Mouse (Mus musculus): ENCODE measurements around the gene Wfdc15b.
"Not testable (repeated sequence)": the region's sequence is repeated elsewhere in the genome, so short reads cannot be mapped to it uniquely, and the experiment has no call there.

The Wfdc15b gene

DNA sequence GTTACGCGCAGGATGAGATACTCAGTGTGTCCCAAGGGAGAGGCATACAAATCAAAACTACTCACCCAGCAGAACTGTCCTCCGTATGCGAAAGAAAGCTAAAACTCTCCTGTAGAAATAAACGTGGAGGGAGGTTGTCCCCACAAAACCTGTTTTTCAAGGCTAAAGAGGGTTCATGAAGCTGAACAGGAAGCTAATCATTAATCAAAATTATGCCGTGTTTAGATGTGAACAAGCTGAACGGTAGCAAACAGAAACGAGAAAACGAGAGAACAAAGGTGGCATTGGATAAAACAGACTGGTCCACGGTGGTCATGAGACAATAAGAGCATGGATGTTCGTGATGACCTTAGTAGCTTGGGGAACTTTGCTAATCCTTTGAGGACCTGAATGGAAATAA lies at the start of gene Wfdc15b:
Gene Wfdc15b (minus strand): TSS at position 139 of the 400 bp plus-strand sequence.
- DNase-seq (ENCODE audit: low spot score in 2 of 2): no peak

DNA sequence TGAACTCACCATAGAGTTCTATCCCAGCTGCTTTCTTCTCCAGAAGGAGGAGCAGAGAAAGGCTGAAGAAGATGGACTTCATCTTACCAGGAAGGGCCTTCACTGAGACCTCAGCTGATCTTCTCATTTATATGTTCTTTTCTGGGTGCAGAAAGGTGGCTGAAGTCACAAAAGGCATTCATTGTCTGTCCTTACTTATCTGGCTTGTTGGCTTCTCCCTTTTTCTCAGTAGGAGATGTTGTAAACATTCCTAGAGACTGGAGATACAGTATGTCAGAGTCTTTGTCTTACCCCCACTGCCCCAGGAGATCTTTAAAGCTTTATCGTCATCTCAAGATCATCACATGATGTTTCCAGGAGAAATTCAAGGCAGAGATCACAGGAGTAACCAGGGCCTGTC lies 35.1 kb upstream of the Wfdc15b start, which contains the start of gene Svs3b:
Gene Svs3b (minus strand): TSS at position 101 of the 400 bp plus-strand sequence.
- not testable (repeated sequence) for DNase-seq (ENCODE audit: low spot score in 2 of 2)

DNA sequence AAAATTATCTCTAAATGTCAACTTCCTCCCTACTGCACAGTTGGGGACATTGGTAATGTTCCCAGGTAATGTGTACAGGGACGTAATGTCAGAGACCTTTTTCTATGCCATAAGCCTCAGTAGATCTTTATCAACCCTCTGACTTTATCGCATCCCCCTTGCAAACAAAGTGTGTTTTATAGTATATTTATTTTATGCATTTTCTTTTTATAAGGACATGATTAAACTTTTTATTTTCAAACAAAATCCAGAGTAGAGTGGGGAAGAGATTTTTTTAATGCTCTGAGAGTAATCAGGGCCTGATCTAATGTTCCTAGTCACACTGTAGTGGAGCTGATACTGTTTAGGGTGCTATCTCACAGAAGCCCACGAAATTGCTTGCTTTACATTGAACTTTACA lies 16.9 kb upstream of the Wfdc15b start, which contains the start of gene Svs2:
Gene Svs2 (minus strand): TSS at position 101 of the 400 bp plus-strand sequence.
- no peak for DNase-seq (ENCODE audit: low spot score in 2 of 2)

DNA sequence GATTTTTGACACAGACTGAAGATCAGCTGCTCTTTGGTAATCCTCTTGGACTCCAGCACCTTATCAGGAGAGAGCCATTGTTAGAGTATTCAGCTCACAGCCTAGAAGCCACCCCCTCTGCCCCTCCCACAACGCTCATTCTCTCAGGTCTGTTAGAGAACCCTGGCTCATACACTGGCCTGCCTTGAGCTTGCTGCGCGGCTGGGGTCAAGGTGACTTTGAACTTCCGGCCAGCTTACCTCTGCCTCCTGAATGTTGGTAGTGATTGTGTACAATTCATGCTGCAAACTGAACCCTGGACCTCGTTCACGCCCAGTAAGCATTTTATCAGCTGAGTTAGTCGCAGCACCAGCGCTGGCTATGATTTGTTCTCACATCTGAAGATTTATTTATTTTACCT lies 11.2 kb upstream of the Wfdc15b start:
- no peak for DNase-seq (ENCODE audit: low spot score in 2 of 2)

DNA sequence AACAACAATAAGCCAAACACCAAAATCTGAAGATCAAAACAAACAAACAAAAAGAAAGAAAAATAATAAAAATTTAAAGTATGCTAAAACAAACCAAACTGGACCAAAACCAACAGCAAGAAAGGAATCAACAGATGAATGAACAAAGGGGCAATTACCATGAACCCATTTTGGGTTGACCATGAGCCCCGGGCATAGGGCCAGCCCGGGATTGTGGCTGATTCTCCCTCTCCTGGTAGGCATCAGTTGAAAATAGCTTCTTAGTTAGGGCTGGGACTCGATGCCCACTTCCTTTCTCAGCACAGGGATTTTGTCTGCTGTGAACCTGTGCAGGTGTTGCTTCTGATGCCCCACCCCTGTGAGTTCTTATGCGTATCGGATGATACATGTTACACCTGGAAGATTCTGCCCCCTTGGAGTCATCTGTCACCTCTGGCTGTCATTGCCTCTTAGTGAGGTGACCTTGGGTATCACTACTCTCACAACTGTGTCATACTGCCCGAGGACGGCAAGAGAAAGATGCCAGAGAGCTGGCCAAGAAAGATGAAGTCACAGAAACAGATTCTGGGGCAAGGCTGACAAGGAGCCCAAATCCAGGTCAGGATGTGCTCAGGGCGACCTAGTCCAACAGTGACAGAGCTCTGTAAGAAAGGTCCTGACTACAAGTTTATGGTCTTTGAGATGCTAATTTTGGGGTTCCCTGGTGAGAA lies 7.1 kb upstream of the Wfdc15b start:
- no peak for DNase-seq (ENCODE audit: low spot score in 2 of 2)

DNA sequence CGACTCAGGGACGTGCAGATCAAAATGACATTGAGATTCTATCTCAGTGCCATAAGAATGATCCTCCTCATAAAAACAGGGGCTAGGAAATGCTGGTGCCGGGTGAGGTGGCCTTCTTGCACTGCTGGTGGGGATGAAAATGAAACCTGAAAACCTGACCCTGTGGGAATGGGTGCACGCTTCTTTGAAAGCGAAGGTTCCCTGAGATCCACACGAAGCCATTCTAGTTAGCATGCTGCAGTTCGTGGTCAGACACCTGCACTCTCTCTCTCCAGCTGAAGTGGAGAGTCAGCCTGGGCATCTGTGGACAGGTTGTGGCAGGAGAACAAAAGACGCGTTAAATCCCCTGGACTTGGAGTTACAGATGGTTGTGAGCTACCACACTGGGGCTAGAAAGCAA lies 2.2 kb downstream of the Wfdc15b start:
- no peak for DNase-seq (ENCODE audit: low spot score in 2 of 2)

DNA sequence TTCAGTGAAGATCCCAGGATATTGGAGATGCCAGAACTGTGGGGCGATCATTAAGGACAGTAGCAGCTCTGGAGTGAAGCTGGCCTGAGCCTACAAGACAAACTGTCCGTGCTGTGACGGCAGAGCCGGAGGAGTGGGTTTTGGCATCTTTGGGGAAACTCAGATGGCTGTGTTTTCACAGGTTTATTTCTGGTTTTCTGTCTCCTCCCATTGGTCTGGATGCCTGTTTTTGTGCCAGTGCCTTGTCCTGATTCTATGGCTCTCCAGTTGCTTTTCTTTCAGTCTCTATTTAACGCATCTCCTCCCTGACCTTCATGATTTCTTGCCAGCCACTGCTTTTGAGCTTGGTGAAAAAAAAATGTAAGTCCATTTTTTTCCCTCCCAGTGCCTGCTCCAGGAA lies 8.7 kb downstream of the Wfdc15b start:
- no peak for DNase-seq (ENCODE audit: low spot score in 2 of 2)

DNA sequence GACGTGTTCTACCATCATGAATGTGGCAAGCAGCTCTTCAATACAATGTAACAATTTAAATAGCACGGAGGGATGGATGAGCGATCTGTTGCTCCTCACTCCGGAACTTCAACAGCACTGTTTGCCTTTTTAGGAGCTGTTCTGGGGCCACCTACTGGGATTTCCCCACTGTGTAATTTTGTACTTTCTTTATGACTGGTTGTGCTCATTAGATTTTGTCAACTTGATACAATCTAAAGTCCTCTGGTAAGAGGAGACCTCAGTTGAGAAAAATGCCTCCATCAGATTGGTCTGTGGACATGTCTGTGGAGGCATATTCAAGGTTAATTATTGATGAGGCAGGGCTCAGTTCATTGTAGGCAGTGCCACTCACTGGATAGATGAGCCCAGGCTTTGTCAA lies 10.6 kb downstream of the Wfdc15b start:
- DNase-seq (ENCODE audit: low spot score in 2 of 2): no peak

DNA sequence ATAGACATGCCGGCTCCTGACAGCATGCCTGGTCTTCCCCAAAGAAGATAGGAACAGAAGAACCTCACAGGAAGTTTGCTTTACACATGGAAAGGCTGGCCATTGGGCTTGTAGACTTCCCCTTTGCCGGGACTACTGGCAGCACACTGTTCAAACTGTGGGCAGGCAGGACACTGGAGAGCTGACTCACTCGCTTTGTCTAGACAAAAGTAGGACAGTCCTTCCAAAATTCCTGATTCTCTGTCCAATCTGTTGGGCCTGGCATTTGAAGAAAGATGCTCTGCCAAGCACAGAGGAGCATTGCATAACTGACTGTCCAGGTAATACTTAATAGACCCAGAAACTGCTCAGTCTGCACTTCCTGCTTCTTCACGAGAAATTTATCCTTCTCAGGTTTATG lies 14.8 kb downstream of the Wfdc15b start:
- no peak for DNase-seq (ENCODE audit: low spot score in 2 of 2)

DNA sequence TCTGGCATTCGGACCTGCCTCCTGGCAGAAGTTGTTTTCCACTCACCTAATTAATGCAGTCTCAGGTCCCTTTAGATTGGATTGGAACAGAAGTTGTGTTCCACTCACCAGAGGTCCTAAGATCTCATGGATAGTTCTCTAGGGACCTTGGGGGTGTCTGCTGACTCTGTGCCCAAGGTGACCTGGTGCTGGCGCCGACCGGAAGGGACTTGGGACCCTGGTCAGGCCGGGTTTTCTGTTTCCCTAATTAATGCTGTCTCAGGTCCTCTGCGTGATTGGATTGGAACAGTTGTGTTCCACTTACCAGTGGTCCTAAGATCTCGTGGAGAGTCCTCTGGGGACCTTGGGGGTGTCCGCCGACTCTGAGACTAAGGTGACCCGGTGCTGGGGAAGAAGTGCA lies 15.4 kb downstream of the Wfdc15b start:
- DNase-seq (ENCODE audit: low spot score in 2 of 2): not testable (repeated sequence)

DNA sequence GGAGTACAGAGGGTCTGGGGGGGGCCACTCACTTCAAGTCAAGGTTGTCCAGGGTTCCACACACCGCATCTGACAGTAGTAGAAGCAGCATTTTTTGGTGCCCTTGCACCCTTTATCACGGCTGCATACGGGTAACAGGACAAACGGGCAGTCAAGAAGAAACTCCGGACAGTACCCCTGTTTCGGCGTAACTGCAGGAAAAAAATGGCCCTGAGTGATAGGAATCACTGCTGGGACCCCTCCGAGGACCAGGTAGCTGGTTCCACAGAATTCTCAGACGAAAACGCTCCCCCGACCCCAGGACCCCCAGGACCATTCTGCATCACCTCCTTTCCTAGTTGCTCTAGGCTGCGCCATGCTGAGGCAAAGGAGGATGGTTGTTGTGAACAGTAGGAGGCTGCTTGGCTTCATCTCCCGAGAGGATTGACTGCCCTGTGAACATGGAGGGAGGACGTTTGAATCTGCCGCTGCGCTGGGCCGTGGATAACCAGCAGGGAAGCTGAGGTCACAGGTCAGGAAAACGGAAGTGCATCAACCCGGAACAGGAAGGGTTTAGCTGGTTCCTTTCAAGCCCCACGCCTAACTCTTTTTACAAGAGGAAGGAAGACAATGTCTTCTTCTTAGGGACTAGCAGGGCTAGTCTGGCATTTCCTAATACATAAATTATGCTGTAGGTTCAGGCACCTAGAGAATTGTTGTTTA lies 21.7 kb downstream of the Wfdc15b start, which contains the start of gene Wfdc15a:
Gene Wfdc15a (minus strand): TSS at position 505 of the 702 bp plus-strand sequence.
- DNase-seq (ENCODE audit: low spot score in 2 of 2): no peak

DNA sequence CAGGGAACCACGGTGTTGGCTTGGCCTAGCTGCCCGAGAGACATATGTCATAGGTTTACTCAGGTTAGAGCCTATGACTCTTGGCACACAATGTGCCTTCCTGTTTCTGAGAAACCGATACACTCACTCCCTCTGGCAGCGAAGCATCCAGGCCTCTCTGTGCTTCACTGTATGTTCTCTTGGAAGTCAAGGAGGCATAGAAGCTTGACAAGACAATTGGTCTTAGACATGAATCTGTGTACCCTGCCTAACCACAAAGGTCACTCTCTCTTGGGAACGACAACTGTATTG lies 24.8 kb downstream of the Wfdc15b start:
- no peak for DNase-seq (ENCODE audit: low spot score in 2 of 2)

DNA sequence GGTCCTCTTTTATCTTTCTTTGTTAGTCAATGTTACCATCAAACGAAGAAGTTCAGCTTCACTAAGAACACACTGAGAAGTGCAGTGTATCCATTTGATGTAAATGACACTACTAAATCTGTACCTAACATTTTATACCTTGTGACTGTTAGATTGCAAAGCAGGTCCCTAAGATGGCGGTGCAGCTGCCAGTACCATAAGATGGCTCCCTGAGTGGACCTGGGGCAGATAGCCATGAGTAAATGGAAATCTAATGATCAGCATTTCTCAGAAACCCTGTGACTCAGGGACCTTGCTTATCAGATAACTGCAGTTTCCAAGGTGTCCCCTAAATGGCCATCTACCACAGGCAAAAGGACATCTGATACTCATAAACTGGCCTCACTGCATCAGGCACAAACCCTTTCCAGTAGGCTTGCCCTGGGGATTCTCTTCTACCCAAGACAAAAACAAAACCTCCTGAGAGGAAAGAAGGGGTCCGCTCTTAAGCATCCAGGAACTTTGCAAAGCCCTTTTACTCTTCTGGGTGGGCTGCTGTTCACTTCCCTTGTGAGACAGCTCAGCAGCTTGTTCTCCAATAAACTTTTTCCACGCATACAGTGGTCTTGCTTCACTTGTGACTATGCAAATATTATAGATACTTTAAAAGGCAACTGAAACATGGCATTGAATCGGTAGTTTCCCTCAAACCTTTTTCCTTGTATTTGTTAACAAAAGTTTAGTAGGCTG lies 25.3 kb downstream of the Wfdc15b start:
- DNase-seq (ENCODE audit: low spot score in 2 of 2): no peak

DNA sequence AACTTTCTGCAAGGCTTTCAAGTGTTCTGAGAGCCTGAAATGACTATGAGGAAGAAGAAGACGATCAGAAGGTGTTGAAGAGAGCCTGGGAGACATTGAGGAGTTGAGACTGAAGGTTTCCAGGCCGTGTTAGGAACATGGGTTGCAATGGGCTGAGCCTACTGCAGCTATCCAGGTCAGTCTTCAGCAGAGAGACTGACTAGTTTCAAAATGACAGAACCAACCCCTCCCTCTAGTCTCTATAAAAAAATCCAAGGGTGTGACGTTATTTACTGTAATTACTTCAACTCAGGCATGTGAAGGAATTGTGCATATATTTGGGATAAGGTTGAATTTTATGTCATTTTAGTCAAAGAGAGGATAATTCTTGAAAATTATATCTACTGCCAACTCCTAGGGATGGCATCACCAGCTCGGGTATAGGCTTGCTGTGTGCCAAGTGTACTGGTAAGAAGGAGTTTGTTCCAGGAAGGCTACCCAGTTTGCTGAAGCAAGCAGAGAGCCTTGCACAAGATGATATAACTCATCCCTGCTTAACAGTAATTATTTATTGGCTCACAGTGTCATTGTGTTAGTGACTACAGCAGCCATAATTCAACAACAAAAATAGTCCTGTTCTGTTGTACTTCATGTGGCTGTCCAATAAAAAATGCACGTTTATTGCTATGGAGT lies 26.4 kb downstream of the Wfdc15b start:
- no peak for DNase-seq (ENCODE audit: low spot score in 2 of 2)

DNA sequence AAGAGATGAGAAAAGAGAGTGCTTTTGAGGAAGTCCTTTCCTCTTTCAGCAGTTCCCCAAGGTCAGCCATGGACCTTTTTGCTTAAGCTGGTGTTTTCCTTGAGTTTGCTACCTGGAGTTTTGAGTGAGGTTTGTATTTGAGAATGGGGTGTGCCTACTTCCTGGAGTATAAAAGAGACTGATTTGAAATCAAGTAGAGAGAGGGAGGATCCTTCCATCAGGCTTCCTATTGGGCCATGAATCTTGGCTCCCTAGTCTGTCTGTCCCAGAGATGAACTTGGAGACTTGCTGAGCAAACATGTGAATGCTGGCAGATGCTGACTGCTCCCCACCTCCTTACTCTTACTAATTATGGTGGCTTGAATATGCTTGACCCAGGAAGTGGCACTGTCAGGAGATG lies 29.2 kb downstream of the Wfdc15b start:
- no peak for DNase-seq (ENCODE audit: low spot score in 2 of 2)

DNA sequence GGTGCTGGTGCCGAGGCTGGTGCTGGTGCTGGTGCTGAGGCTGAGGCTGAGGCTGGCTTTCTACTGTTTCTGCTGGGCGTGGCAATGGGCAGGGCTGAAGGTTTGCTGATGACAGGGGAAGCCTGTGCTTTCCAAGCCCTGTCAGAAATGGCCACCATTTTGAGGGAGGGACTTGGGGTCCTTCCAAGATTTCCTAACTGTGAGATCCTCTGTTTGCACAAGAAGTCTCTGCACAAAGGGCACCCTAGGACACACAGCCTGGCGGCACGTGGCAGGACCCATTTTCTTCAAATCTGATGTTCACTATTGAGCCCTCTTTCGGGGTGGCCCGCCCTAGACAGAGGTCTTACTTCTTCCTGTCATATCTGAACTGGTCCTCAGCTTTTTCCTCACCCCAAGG lies 30.9 kb downstream of the Wfdc15b start, which contains the start of gene Wfdc12:
Gene Wfdc12 (minus strand): TSS at position 33 of the 400 bp plus-strand sequence.
- no peak for DNase-seq (ENCODE audit: low spot score in 2 of 2)

DNA sequence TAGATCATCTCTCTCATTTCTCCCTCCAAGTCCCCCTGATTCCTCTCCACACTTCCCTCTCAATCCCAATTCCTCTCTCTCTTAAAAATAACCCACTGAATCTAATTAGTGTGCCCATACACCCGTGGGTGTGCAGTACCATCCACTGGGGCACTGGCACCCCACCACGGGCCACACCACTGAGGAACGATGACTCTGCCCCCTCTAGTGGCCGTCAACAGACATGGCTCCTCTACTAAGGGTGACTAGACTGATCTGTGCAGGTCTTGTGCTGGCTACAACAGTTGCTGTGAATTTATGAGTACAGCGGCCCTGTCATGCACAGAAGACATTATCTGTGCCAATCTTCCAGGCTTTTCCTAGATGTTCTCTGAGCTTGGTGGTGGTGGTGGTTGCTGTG lies 32.7 kb downstream of the Wfdc15b start:
- no peak for DNase-seq (ENCODE audit: low spot score in 2 of 2)

DNA sequence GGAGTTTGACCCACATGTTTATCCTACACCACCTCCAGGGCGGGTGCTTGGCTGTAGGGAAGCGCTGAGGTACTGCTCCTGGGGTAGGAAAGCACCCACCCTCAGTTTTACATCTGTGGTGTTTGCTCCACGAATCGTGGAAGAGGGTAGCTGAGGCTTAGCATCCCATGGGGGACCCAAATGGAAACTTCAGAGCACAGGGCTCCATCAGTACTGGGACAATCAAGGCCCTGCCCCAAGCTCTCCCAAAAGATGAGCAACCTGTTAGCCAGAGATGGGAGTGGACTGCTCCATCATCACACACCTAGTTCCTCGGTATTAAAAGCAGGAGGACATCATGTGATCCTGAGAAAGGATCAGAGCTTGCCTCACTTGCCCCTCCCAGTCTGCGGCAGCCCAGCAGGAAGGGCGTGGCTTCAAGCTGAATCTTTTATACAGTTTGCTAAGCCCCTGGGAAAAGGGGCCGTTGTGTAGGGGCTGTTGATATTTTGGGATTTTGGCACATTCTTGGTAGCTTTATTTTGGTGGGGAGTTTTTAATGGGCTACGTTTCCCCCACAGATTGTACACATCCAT lies 37.2 kb downstream of the Wfdc15b start:
- DNase-seq (ENCODE audit: low spot score in 2 of 2): no peak

DNA sequence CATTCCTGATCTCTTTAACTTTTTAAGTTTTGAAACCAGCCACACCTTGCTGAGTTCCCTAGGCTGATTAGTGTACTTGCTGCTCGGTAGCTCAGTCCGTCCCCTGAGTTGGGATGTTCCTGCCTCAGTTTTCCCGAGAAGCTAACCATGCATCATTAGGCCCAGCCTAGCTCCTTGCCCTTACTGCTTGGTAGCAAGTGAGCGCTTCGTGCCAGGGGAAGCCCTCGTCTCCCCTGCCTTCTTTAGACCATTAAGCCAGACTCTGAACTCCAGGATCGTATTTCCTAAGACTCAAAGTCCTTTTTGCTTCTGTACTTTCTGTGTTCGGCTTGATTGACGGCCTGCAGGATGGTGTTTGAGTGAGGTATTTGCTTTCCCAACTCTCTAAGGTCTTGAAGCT lies 38.1 kb downstream of the Wfdc15b start:
- DNase-seq (ENCODE audit: low spot score in 2 of 2): no peak

DNA sequence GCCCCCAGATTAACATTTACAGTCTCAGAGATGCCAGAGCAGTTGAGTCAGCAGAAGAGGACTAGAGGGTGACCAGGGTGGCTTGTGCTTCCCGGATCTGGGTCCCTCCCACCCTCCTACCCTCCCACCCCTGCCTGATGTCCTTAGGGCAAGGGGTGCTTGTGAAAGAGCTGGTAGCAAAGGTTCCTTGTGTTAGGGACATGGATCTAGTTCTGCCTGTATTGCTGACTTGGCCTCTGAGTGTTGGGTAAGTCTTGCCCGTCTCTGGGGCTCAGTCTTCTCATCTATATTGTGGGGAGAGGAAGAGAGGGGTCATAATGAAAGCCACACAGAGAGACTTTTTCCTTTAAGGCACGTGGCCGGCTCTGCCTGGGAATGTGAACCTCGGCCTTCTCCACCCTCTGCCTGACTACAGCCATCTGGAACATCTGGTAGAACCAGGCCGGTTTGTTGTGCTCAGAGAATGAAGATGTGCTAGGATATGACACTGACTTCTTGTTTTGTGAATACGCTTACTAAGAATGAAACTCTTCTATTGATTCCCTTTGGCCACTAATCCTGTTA lies 38.7 kb downstream of the Wfdc15b start, which contains the start of gene Wfdc5:
Gene Wfdc5 (minus strand): TSS at position 51 of the 564 bp plus-strand sequence.
- no peak for DNase-seq (ENCODE audit: low spot score in 2 of 2)

DNA sequence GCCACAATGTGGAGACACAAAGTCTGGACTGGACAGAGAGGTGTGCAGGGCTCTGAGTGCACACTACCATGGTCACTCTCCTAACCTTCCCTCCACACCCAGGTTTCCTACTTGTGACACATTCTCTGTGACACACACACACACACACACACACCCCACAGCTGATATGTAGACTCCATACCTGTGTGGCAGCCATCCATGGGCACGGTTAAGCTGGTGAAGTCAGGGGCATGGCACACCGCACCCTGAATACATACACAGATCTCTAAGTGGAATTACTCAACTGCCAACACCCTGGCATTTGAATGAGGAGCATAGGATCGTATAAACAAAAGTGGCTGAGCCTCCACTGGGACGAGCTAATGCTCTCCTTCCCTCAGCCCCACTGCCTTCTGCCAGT lies 40.7 kb downstream of the Wfdc15b start:
- no peak for DNase-seq (ENCODE audit: low spot score in 2 of 2)
